Comparison of ENCODE assay signal across 9 mouse cellular contexts in genomic region chr7:19464367-19465307, GRCm38 (mm10). TPM values are rescaled to one million over a fixed set of nuclear protein-coding genes. Genes with fewer than 3 reads are reported as not detected.
A peak's percentile ranks its signal among the peaks of the same experiment; 100 is the strongest.
DNase-seq lines count a peak whose midpoint lies in the region; ATAC-seq and TF ChIP-seq lines count a peak whose summit lies in the region.
"Had no signal": no experiment of that assay in that cellular context is flagged by ENCODE, and none has a peak within 500 bp of the region (broad histone marks: within the 10 kb centered on the region; RNA-seq: fewer than 3 reads in every experiment).

No protein-coding gene starts in this region.

- 10% methylated on average over 22 of the region's 22 CpGs for WGBS in lung, embryonic 16.5 days
- 8% methylated on average over 22 of the region's 22 CpGs for WGBS in forebrain, embryonic 12.5 days
- WGBS in small intestine, adult 2 months = 32% methylated on average over 22 of the region's 22 CpGs

- H3K4me1 ChIP-seq in lung, embryonic 16.5 days (replicated peaks; ENCODE audit: control insufficient read depth, insufficient read depth, low read length) = peaks cover 7% of the 10 kb centered on the region
- H3K4me1 ChIP-seq in forebrain, embryonic 12.5 days = peaks cover 7% of the 10 kb centered on the region
- H3K4me1 ChIP-seq in small intestine, adult 2 months (ENCODE audit: control insufficient read depth, insufficient read depth, insufficient read length, low read length) = peaks cover under 1% of the 10 kb centered on the region; the same call in 1 of the 2 replicates

- ATAC-seq in lung, embryonic 16.5 days (ENCODE audit: low read depth) = 0 out of 2 replicates have a peak, but pooled peaks have one; percentile 15
- no peak for ATAC-seq in forebrain, embryonic 12.5 days (ENCODE audit: low FRiP score)
- ATAC-seq in activated CD4-positive, CD25-positive, alpha-beta regulatory T cell, adult 4 months = no peak

- peak overlapping the region; percentile 42; the same call in 1 of the 2 replicates for H3K4me2 ChIP-seq in lung, embryonic 16.5 days (ENCODE audit: low read depth, low read length)
- H3K4me2 ChIP-seq in forebrain, embryonic 12.5 days = peak overlapping the region; percentile 17; the same call in 1 of the 2 replicates

- H3K9ac ChIP-seq in lung, embryonic 16.5 days (ENCODE audit: low read length) = peak overlapping the region; percentile 39; the same call in 1 of the 2 replicates
- no peak overlapping the region for H3K9ac ChIP-seq in forebrain, embryonic 12.5 days

- H3K27me3 ChIP-seq in lung, embryonic 16.5 days (ENCODE audit: control insufficient read depth, insufficient read depth, low read depth, low read length) = peaks cover 12% of the 10 kb centered on the region
- H3K27me3 ChIP-seq in forebrain, embryonic 12.5 days = peaks cover 74% of the 10 kb centered on the region
- H3K27me3 ChIP-seq in small intestine, adult 2 months (ENCODE audit: control insufficient read depth, insufficient read depth, low read length) = peaks cover 6% of the 10 kb centered on the region

- H3K36me3 ChIP-seq in lung, embryonic 16.5 days (ENCODE audit: control insufficient read depth, insufficient read depth, low read length) = no peaks in the 10 kb centered on the region
- no peaks in the 10 kb centered on the region for H3K36me3 ChIP-seq in forebrain, embryonic 12.5 days (replicated peaks)
- no peaks in the 10 kb centered on the region for H3K36me3 ChIP-seq in small intestine, adult 2 months (ENCODE audit: control insufficient read depth, insufficient read depth, low read length)

- no peak for DNase-seq in lung, postnatal 14 days
- peak; percentile 56 for DNase-seq in kidney, postnatal 14 days
- DNase-seq in cerebellum, adult 8-10 months = no peak
- DNase-seq: right cerebral cortex, postnatal 14 days had no signal

- H3K27ac ChIP-seq in lung, embryonic 16.5 days (ENCODE audit: low read length) = peak overlapping the region; percentile 39
- no peak overlapping the region for H3K27ac ChIP-seq in forebrain, embryonic 12.5 days
- 0 out of 2 replicates have a peak overlapping the region, but pooled peaks have one; percentile 21 for H3K27ac ChIP-seq in small intestine, adult 2 months (ENCODE audit: insufficient read depth, low read depth, low read length)
- H3K27ac ChIP-seq: left cerebral cortex, adult 2 months had no signal

- TF ChIP-seq CTCF in small intestine, adult 2 months (IDR thresholded peaks at IDR 0.05; ENCODE audit: extremely low read depth, insufficient read length, insufficient replicate concordance, low read depth, low read length) = no peak

- 0 out of 2 replicates have a peak overlapping the region, but pooled peaks have one; percentile 1 for H3K4me3 ChIP-seq in lung, embryonic 16.5 days (ENCODE audit: low read length)
- no peak overlapping the region for H3K4me3 ChIP-seq in forebrain, embryonic 12.5 days (replicated peaks)
- peak overlapping the region; percentile 41 for H3K4me3 ChIP-seq in small intestine, adult 2 months (ENCODE audit: low read depth, low read length)
- H3K4me3 ChIP-seq: left cerebral cortex, adult 2 months had no signal

- no peaks in the 10 kb centered on the region for H3K9me3 ChIP-seq in lung, embryonic 16.5 days (ENCODE audit: control insufficient read depth, low read length)
- no peaks in the 10 kb centered on the region for H3K9me3 ChIP-seq in forebrain, embryonic 12.5 days

- TF ChIP-seq POLR2A in small intestine, adult 2 months (IDR thresholded peaks at IDR 0.05; ENCODE audit: low read depth, low read length) = no peak

RNA-seq across cellular contexts. Expression of gene Exoc3l2, which starts 1.5 kb away (rescaled TPM):
- 0.72 and 1.1 TPM in 2 replicates for polyA plus RNA-seq in lung, embryonic 16.5 days (2015; fragmentation: Nextera tagmentation; extraction: Ambion mirVana)
- polyA plus RNA-seq in forebrain, embryonic 12.5 days (2016; fragmentation: Nextera tagmentation; extraction: Ambion mirVana) = 0.51 and 0.69 TPM in 2 replicates
- 6.5 and 12.0 TPM in 2 replicates for polyA plus RNA-seq in small intestine, adult 2 months (2012; rRNA removed)
- not detected for polyA plus RNA-seq in activated CD4-positive, CD25-positive, alpha-beta regulatory T cell, adult 4 months (2017; shearing (Covaris generic))

RNA-seq across cellular contexts. Expression of gene Mark4, which starts 6.0 kb away (rescaled TPM):
- 5.2 TPM in 2 replicates for polyA plus RNA-seq in lung, embryonic 16.5 days (2015; fragmentation: Nextera tagmentation; extraction: Ambion mirVana)
- polyA plus RNA-seq in forebrain, embryonic 12.5 days (2016; fragmentation: Nextera tagmentation; extraction: Ambion mirVana) = 14.0 and 14.3 TPM in 2 replicates
- 11.6 and 27.4 TPM in 2 replicates for polyA plus RNA-seq in small intestine, adult 2 months (2012; rRNA removed)
- 1 to 10 TPM; 1.2 to 2.7 TPM for polyA plus RNA-seq in activated CD4-positive, CD25-positive, alpha-beta regulatory T cell, adult 4 months (2017; shearing (Covaris generic))

RNA-seq across cellular contexts. Expression of gene Bloc1s3, which starts 43.5 kb away (rescaled TPM):
- 1.4 TPM in 2 replicates for polyA plus RNA-seq in lung, embryonic 16.5 days (2015; fragmentation: Nextera tagmentation; extraction: Ambion mirVana)
- 3.5 and 3.9 TPM in 2 replicates for polyA plus RNA-seq in forebrain, embryonic 12.5 days (2016; fragmentation: Nextera tagmentation; extraction: Ambion mirVana)
- polyA plus RNA-seq in small intestine, adult 2 months (2012; rRNA removed) = 11.9 and 24.9 TPM in 2 replicates
- under 1 TPM; 0.90 to 0.91 TPM for polyA plus RNA-seq in activated CD4-positive, CD25-positive, alpha-beta regulatory T cell, adult 4 months (2017; shearing (Covaris generic))

RNA-seq across cellular contexts. Expression of gene Trappc6a, which starts 43.6 kb away (rescaled TPM):
- 104 and 111 TPM in 2 replicates for polyA plus RNA-seq in lung, embryonic 16.5 days (2015; fragmentation: Nextera tagmentation; extraction: Ambion mirVana)
- polyA plus RNA-seq in forebrain, embryonic 12.5 days (2016; fragmentation: Nextera tagmentation; extraction: Ambion mirVana) = 43.6 and 47.5 TPM in 2 replicates
- 56.3 and 120 TPM in 2 replicates for polyA plus RNA-seq in small intestine, adult 2 months (2012; rRNA removed)
- polyA plus RNA-seq in activated CD4-positive, CD25-positive, alpha-beta regulatory T cell, adult 4 months (2017; shearing (Covaris generic)) = 10 to 100 TPM; 38.7 to 44.6 TPM

RNA-seq across cellular contexts. Expression of gene Nkpd1, which starts 53.0 kb away (rescaled TPM):
- 0.16 TPM in 1 of 2 replicates, not detected in the other for polyA plus RNA-seq in lung, embryonic 16.5 days (2015; fragmentation: Nextera tagmentation; extraction: Ambion mirVana)
- polyA plus RNA-seq in forebrain, embryonic 12.5 days (2016; fragmentation: Nextera tagmentation; extraction: Ambion mirVana) = 0.17 TPM in 1 of 2 replicates, not detected in the other
- polyA plus RNA-seq in small intestine, adult 2 months (2012; rRNA removed) = 0.23 and 0.43 TPM in 2 replicates
- polyA plus RNA-seq in activated CD4-positive, CD25-positive, alpha-beta regulatory T cell, adult 4 months (2017; shearing (Covaris generic)) = not detected
